Mouse (Mus musculus) liver, adult 2 months (tissue): ENCODE data around the gene Cacna1c. TPM values are rescaled to one million over a fixed set of nuclear protein-coding genes. Genes with fewer than 3 reads are reported as not detected.
A peak's percentile ranks its signal among the peaks of the same experiment; 100 is the strongest.

Experiments
- DNase-seq: peaks from one replicate; pipeline ENCODE4 v3.0.0-alpha.2; 2011; ENCODE audit warnings: low read depth, low spot score; ENCODE audit errors: extremely low read depth
- H3K27ac ChIP-seq: fragments of 200-500 bp; replicated peaks from 2 replicates; pipeline ENCODE4 v1.5.1; 2012; ENCODE audit warnings: low read depth, mild to moderate bottlenecking, control low read depth, inconsistent platforms, low read length; ENCODE audit not compliant: insufficient read depth
- H3K27me3 ChIP-seq: fragments of 200-500 bp; 2 replicates; pipeline ENCODE4 v1.6.1; 2012; ENCODE audit warnings: mild to moderate bottlenecking, moderate library complexity, low read length, inconsistent platforms; ENCODE audit not compliant: control insufficient read depth, insufficient read depth
- H3K36me3 ChIP-seq: fragments of 200-500 bp; 2 replicates; pipeline ENCODE4 v1.6.1; 2012; ENCODE audit warnings: low read length, inconsistent platforms; ENCODE audit not compliant: control insufficient read depth, insufficient read depth
- H3K4me1 ChIP-seq: fragments of 200-500 bp; 2 replicates; pipeline ENCODE4 v1.6.1; 2011; ENCODE audit warnings: low read length; ENCODE audit not compliant: control insufficient read depth, insufficient read depth
- H3K4me3 ChIP-seq: fragments of 200-500 bp; 2 replicates; pipeline ENCODE4 v1.5.1; 2011; ENCODE audit warnings: low read depth, mild to moderate bottlenecking, control low read depth, low read length, moderate library complexity; ENCODE audit not compliant: insufficient read depth
- H3K79me2 ChIP-seq: fragments of 200-500 bp; 2 replicates; pipeline ENCODE4 v1.6.1; 2012; ENCODE audit warnings: inconsistent platforms, mild to moderate bottlenecking, low read length, moderate library complexity; ENCODE audit not compliant: control insufficient read depth, insufficient read depth
- H3K9ac ChIP-seq: fragments of 200-500 bp; 2 replicates; pipeline ENCODE4 v1.6.1; 2012; ENCODE audit warnings: low read depth, mild to moderate bottlenecking, control low read depth, inconsistent platforms, low read length
- CTCF ChIP-seq: fragments of 200-500 bp; IDR thresholded peaks from 2 replicates; pipeline ENCODE4 v1.5.1; 2011; ENCODE audit warnings: low read depth, low read length, control low read depth
- POLR2A ChIP-seq: fragments of 200-500 bp; IDR thresholded peaks from 2 replicates; pipeline ENCODE4 v1.6.1; 2011; ENCODE audit warnings: low read length, control low read depth; ENCODE audit not compliant: insufficient read depth; ENCODE audit errors: extremely low read depth
- WGBS: fragments of 180-500 bp; shearing (Covaris S2); methylation state at CpG from one replicate; pipeline ENCODE4 v1.1.7; 2018; 5-methylcytosine and 5-hydroxymethylcytosine counted together
- polyA plus RNA-seq: library from polyadenylated mRNA; depleted of rRNA; stranded (reverse); fragments of >200 nt; gene quantifications from 2 replicates; pipeline ENCODE4 v1.2.3, GENCODE M21; 2012
- total RNA-seq: library from RNA; depleted of rRNA; stranded (reverse); fragments of >200 nt; gene quantifications from 2 replicates; pipeline ENCODE4 v1.2.3, GENCODE M21; 2014

The Cacna1c gene
- total and polyA plus RNA-seq, 2 experiments: 0.09 to 0.18 TPM

DNA sequence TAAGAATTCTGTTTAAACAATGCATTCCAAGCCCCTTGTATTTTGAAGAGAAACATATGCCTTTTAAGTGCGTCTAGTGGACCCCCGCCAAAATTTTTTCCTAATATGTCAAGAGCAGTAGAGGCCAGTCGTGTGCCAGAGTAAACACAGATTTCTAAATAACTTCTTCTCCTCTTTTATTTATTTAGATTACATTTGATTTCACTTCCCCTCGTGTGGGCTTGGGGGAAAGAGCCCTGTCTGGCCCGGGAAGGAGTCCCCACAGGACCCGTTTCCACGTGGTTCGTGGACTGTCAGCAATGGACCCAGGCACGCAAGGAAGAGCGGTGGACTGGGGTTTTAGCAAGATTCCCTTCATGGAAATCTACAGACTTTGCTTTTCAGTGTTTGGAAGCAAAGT lies 143.4 kb downstream of the Cacna1c start:
- H3K79me2 ChIP-seq: no peaks in the 10 kb centered on the region
- H3K27ac ChIP-seq: no peak overlapping the region
- H3K27me3 ChIP-seq: no peaks in the 10 kb centered on the region
- TF ChIP-seq CTCF (no peak), POLR2A (no peak)
- H3K4me3 ChIP-seq: no peak overlapping the region
- peak; percentile 16 for DNase-seq
- WGBS: 52% methylated on average over 10 of the region's 10 CpGs
- H3K4me1 ChIP-seq: no peaks in the 10 kb centered on the region
- H3K9ac ChIP-seq: no peak overlapping the region
- H3K36me3 ChIP-seq: no peaks in the 10 kb centered on the region

DNA sequence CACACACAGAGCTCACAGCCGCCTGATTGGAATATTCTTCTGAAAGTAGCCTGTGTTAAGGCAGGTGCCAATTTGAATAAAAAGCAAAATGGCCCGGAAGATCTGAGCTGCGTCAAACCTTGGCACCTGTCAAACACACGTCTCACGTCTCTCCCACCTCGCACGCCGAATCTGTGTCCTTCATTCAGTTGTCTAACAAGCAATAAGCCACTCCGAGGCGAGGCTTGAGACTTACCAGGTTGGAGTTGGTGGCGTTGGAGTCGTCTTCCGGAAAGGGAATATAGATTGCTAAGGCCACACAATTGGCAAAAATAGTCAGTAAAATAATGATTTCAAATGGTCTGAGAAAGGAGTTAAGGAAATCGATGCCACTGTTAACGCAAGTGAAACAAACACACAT lies 143.9 kb downstream of the Cacna1c start:
- Histone ChIP-seq H3K4me3 (no peak overlapping the region), H3K27me3 (no peaks in the 10 kb centered on the region), H3K79me2 (no peaks in the 10 kb centered on the region), H3K27ac (no peak overlapping the region), H3K4me1 (no peaks in the 10 kb centered on the region), H3K9ac (no peak overlapping the region), H3K36me3 (no peaks in the 10 kb centered on the region)
- DNase-seq: no peak
- 90% methylated on average over 15 of the region's 15 CpGs for WGBS
- no peak for TF ChIP-seq POLR2A
- no peak for TF ChIP-seq CTCF

- Histone ChIP-seq H3K27ac (no peak overlapping the region), H3K4me3 (no peak overlapping the region), H3K27me3 (no peaks in the 10 kb centered on the region), H3K36me3 (no peaks in the 10 kb centered on the region), H3K79me2 (no peaks in the 10 kb centered on the region), H3K4me1 (no peaks in the 10 kb centered on the region), H3K9ac (no peak overlapping the region)
- 65% methylated on average over 2 of the region's 2 CpGs for WGBS
- DNase-seq: no peak
- TF ChIP-seq POLR2A: no peak
- TF ChIP-seq CTCF: no peak
Measured at GRCm38 (mm10) chr6:119051721-119052120, 144.5 kb downstream of the Cacna1c start.

DNA sequence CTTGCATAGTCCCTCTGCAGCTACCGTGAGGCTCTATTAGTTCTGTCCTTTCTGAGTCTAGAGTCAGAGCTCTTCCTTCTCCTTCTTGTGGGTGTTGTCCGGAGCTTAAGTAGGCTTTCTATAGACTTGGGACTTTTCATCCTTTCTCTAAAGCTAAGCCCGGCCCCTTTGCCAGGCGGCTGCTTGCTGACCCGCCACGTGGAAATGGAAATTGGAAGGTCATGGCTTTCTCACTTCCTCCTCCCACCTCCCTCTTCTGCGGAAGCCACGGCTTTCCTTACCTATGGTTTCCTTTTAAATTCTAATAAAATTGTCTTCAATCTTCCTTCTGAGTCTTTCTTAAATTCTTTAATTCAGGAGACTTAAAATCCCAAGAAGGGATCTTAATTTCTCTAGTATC lies 148.9 kb downstream of the Cacna1c start:
- 72% methylated on average over 8 of the region's 8 CpGs for WGBS
- H3K9ac ChIP-seq: no peak overlapping the region
- no peak for DNase-seq
- H3K79me2 ChIP-seq: no peaks in the 10 kb centered on the region
- no peak overlapping the region for H3K27ac ChIP-seq
- H3K4me1 ChIP-seq: no peaks in the 10 kb centered on the region
- no peaks in the 10 kb centered on the region for H3K36me3 ChIP-seq
- H3K4me3 ChIP-seq: no peak overlapping the region
- no peaks in the 10 kb centered on the region for H3K27me3 ChIP-seq
- TF ChIP-seq POLR2A: no peak

DNA sequence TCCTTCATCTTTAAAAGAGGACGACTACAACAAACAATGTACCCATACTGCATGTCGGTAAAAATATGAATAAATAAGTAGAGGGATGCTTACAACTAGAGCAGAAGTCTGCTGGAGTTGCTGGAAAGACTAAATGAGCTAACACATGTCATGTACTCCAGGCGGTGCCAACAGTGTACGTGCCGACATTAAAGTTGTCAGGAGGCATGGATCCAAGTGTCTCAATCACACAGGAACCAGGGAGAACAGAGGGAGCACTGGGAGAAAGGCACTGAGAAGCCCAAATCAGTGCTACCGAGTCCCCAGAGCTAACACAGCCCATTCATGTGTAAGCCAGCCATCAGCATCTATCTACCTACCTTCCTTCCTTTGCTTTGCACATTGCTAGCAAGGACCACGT lies 150.7 kb downstream of the Cacna1c start:
- H3K4me1 ChIP-seq: no peaks in the 10 kb centered on the region
- H3K27me3 ChIP-seq: no peaks in the 10 kb centered on the region
- no peak for DNase-seq
- no peak overlapping the region for H3K4me3 ChIP-seq
- WGBS: 79% methylated on average over 7 of the region's 7 CpGs
- no peak overlapping the region for H3K9ac ChIP-seq
- TF ChIP-seq CTCF: no peak
- TF ChIP-seq POLR2A: no peak
- H3K36me3 ChIP-seq: no peaks in the 10 kb centered on the region
- no peak overlapping the region for H3K27ac ChIP-seq
- no peaks in the 10 kb centered on the region for H3K79me2 ChIP-seq

DNA sequence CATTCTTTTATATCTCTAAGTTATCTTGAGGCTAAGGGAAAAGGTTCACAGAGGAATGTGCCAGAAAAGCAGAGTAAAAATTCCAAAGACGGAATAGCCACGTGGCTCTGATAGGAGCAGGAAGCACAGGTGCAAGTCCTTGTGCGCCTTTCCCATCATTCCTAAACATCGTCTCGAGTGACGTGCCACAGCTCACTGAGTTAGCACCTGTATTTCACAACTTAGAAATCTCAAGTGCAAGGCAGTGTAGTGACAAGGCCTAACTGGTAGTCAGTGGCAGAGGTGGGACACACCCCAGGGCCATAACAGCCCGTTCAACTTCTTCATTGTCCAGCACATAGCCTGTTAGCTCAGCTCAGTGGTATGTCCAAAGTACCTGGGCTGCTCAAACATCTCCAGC lies 152.1 kb downstream of the Cacna1c start:
- DNase-seq: no peak
- 81% methylated on average over 7 of the region's 7 CpGs for WGBS
- TF ChIP-seq CTCF (no peak), POLR2A (no peak)
- Histone ChIP-seq H3K4me3 (no peak overlapping the region), H3K79me2 (no peaks in the 10 kb centered on the region), H3K4me1 (no peaks in the 10 kb centered on the region), H3K27me3 (no peaks in the 10 kb centered on the region), H3K9ac (no peak overlapping the region), H3K27ac (no peak overlapping the region), H3K36me3 (no peaks in the 10 kb centered on the region)

GRCm38 (mm10) chr6:119042803-119043202 lies 153.4 kb downstream of the Cacna1c start:
- H3K36me3 ChIP-seq: no peaks in the 10 kb centered on the region
- TF ChIP-seq POLR2A: no peak
- H3K27me3 ChIP-seq: no peaks in the 10 kb centered on the region
- H3K79me2 ChIP-seq: no peaks in the 10 kb centered on the region
- no peak for DNase-seq
- H3K9ac ChIP-seq: no peak overlapping the region
- no peak overlapping the region for H3K27ac ChIP-seq
- no peak overlapping the region for H3K4me3 ChIP-seq
- WGBS: 69% methylated on average over 3 of the region's 3 CpGs
- H3K4me1 ChIP-seq: no peaks in the 10 kb centered on the region
